Mouse (Mus musculus) central nervous system, embryonic 18 days (tissue): Measurements from ENCODE around the gene Tuba4a. TPM values are rescaled to one million over a fixed set of nuclear protein-coding genes. Genes with fewer than 3 reads are reported as not detected.

Source experiments
- polyA plus RNA-seq: library from polyadenylated mRNA; depleted of rRNA; stranded (reverse); fragments of >200 nt; gene quantifications from 2 replicates; pipeline ENCODE4 v1.2.3, GENCODE M21; 2012; rRNA removed

The Tuba4a gene
- 15.5 and 16.9 TPM in 2 replicates for polyA plus RNA-seq

DNA sequence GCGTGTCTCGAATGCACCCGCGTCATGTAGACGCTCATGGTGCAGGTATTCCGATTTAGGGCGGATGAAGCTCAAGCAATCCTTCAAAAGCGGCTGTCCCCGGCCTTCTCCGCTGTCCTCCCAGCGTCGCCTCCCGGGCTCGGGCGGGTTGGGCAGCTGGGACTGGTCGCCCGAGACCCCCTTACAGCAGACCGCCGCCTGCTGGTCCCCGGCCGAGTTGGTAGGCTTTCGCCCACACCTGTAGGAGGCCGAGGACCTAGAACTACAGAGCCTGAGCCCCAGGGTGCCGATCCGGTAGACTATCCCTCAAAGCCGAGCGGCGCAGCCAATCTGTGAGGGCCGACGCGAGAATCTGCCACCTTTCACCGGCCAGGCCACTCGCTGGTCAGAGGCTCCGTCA lies at the start of gene Tuba4a:
Tuba4a (minus strand) TSS at position 335 of the 400 bp plus-strand sequence.

DNA sequence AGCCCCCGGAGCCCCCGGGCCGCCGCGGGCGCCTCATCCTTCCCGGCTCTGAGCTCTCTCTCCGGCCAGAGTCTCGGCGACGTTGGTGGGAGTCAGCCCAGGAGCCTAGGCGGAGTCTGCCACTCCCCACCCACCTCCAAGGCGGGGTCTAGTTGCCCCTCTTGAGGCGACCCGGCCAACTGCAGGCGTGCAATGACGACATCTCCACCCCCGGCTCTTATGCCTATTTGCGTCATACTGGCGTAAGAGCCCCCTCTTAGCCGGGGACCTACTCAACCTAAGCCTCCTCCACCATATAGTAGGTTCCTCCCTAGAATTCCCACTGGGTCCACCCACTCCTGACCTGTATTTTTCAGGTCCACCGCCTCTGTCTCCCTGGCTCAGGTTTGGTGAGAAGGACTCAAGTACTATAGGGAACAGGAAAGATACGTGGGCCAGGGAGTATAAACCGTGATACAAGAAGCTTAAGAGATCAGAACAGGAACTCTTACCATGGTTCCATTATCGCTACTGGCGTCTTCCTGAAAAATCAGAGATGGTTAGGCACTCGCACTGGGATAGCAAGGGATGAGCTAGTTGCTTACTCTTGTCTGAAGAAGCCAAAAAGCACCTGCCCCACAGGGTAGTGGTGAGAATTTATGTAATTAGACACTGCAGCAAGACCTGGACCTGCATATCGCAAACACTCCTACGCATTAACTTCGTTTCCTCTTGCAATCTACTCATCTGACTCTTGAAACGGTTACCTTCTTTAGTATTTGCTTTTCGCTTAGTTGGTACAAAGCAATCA lies 44.6 kb upstream of the Tuba4a start, which contains the start of gene Ptprn:
Ptprn (minus strand) TSS at position 412 of the 790 bp plus-strand sequence.

DNA sequence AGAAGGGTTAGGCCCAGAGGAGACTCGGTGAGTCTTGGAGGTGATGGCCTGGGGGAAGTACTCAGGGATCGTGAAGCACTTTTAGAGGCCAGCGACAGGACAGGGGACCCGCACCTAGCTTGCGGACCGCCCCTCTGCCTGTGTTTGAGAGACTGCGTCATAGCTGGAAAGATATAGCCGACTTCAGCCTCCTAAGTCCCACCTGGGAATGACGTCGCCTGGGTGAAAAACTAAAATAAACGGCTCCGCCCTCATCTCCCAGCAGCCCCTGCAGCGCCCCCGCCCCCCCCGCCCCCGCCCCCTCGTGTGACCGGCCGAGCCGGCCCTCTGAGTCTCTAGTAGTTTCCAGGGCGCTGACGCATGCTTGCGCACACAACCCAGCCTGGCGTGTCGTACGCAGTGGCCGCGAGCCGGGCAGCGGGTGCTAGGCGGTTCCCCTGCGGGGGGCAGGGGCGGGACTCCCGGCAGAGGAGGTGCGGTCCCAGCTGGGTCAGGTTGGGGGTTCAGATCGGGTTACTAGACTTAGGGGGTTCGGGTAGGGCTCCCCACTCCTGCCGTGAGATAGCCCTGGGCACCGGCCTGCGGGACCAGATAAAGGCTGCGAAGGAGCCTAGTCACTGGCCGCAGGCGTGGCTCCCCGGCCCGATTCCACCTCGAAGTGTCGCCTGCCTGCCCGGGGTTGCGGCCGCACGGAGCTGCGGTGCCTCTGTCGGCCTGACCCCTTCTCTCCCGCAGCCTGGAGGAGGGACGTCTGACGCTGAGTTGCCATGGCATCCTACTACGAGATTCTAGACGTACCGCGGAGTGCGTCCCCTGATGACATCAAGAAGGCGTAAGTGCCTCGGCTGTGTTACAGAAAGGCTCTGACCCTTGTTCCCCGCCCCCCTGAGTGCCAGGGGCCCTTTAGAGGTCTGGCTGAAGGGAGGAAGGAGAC lies 16.7 kb upstream of the Tuba4a start, which contains the start of gene Dnajb2:
Dnajb2 (plus strand) TSS at position 290 of the 934 bp plus-strand sequence.

DNA sequence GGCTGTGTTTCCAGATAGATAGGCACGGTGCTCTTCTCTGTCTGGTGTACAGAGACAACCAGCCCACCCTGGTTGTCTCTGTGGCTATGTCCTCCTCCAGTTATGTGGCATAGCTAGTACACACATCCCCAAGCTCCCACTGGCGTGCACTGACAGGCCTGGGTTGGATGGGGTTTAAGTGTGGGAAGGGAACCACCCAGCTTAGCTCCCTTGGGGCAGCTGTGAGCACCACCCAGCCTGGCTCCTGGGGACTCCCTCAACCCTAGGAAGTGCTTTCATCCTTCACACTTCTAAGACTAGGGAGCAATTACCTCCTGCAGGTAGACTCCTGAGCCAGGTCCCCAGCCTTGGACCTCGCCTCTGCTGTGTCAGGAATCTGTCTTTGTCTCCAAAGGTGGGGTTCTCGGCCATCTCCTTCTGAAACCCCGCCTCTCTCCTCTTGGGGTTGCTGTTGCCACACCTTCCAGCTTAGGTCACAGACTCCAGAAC lies 12.0 kb upstream of the Tuba4a start, which contains the start of gene A630095N17Rik:
A630095N17Rik (minus strand) TSS at position 439 of the 489 bp plus-strand sequence.

DNA sequence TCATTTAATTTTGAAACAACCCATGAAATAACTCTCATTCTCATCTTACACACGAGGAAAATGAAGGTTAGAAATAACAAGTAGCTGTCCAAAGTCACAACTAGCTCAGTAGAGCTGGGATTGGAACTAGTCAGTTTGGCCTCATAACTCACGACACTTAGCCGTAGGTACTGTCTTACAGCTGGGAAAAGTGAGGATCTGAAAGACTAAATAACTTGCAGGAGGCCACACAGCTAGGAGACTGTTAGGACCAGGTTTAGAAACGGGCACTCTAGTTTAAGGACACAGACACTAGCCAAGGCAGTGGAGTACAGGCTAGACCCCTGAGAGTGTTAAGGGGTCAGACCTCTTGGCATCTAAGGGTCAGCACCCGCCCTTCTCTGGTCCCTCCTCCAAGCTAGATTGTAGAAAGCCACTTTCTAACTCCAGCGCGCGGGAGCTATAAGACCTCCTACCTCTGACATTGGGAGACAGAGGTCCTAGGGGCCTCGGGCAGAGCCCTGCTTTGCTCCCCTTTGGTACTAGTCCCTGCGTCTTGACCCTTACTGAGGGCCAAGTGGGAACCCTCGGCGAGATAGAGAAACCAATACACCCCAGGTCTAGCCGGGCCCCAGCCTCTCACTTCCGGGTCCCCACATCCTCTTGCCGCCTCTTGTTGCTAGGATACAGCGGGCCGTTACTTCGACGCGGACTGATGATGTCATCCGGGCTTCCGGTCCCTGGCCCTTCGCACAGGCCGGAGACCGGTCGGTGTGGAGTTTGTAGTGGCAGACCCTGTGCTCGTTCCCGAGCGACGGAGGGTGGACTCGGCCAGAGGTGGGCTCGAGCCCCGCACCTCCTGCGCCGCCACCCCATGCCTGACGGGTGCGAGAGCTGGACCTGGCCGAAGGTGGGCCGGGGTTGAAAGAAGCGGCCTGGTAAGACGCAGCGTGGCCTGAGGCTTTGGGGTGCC lies 9.3 kb downstream of the Tuba4a start, which contains the start of the genes Glb1l and Stk16:
Glb1l (minus strand) TSS at position 678 of the 952 bp plus-strand sequence.
Stk16 (plus strand) TSS at position 703 of the 952 bp plus-strand sequence.

DNA sequence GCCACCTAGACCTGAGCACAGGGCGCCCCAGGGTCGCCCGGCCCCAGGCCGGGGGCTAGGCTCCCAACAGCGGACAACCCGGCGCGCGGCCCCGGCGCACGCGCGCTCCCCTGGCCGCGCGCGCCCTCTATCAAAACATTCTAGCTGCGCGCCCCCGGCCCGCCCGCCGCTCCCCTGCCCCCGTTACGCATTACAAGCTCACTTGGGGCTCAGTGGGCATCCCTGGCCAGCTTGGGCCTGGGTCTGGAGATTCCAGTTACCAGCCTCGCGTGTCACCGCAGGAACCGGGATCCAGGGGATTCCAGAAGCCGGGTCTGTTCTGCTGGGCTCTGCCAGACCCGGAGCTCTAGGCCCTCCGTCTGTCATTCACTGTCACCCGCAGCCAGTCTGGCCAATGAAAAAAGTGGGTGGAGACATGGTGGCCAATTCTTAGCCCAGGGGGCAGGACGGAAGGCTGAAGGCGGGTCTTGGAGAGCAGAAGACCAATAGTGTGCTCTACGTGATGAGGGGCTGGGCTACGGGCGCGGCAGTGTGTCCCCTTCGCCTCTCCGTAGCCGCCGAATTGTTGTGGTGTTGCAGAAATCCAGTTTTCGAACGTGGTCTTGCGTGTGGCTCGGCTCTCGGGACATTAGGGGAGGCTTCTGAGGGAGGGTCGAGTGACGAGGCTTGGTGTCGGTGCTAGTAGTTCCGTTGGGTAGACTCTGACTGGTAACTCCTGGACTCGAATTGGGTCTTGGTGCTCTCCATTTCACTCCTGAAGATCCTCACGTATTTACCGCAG lies 27.9 kb downstream of the Tuba4a start, which contains the start of the genes Ankzf1 and Atg9a:
Ankzf1 (plus strand) TSS at position 530 of the 781 bp plus-strand sequence.
Atg9a (minus strand) TSS at position 575 of the 781 bp plus-strand sequence.

GRCm38 (mm10) chr1:75180105-75180590 lies 39.5 kb downstream of the Tuba4a start, which contains the start of gene Abcb6:
TSS of gene Abcb6 (minus strand) at chr1:75180392.

DNA sequence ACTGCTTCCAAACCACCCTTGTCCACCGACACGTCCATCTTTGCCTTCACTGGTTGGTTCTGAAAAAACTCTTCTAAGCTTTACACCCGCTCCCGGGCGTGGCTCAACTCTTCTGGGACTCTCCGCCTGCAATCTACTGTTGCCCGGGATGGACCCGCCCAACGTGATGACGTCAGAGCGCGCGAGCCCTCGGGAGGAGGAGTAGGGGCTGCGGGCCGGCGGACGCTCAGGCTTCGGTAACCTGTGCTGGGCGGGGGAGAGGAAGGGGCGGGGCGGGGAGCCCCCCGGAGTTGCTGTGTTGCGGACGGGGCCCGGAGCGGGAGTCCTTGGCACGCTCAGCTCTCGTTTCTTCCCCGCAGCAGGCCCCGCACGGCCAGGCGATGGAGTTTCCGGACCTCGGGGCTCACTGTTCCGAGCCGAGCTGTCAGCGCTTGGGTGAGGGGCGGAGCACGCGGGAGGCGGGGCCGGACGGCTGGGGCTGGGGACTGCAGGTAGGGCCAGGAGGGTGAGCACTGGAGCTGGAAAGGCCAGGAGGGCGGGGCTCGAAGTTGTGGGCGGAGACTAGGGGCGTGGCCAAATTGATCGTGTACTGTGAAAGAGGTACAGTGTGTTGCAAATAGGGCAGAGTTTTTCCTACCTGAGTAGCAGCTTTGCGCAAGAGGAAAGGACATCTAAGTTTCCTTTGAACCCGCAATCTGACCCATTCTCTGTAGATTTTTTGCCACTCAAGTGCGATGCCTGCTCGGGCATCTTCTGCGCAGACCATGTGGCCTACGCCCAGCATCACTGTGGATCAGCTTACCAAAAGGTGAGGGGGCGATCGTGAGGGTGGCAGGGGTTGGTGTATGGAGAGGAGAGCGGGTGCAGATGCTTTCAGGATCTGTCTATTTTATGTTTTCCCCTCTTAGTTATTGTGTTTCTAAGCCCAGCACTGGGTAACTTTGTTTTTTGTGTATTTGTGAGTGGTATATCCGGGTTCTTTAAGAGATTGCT lies 50.9 kb downstream of the Tuba4a start, which contains the start of gene Zfand2b:
Zfand2b (plus strand) TSS at position 175 of the 993 bp plus-strand sequence.

Other genes with a start within 250 kb of the Tuba4a start
- gene Nhej1, start 94.7 kb downstream of the Tuba4a start, polyA plus RNA-seq = 1.7 and 2.4 TPM in 2 replicates
- 0.03 and 0.05 TPM in 2 replicates for gene Slc23a3, start 86.0 kb downstream of the Tuba4a start, polyA plus RNA-seq
- gene Cnppd1, start 77.2 kb downstream of the Tuba4a start, polyA plus RNA-seq = 45.7 and 51.1 TPM in 2 replicates
- gene Retreg2, start 77.1 kb downstream of the Tuba4a start, polyA plus RNA-seq = 172 and 179 TPM in 2 replicates
- 51.1 and 55.2 TPM in 2 replicates for gene Zfand2b, start 51.2 kb downstream of the Tuba4a start, polyA plus RNA-seq
- 45.2 and 45.8 TPM in 2 replicates for gene Abcb6, start 39.5 kb downstream of the Tuba4a start, polyA plus RNA-seq
- gene Ankzf1, start 27.7 kb downstream of the Tuba4a start, polyA plus RNA-seq = 35.3 and 38.8 TPM in 2 replicates
- 57.0 and 62.6 TPM in 2 replicates for gene Atg9a, start 27.7 kb downstream of the Tuba4a start, polyA plus RNA-seq
- gene Glb1l, start 9.1 kb downstream of the Tuba4a start, polyA plus RNA-seq = 35.6 and 40.2 TPM in 2 replicates
- 206 and 218 TPM in 2 replicates for gene Stk16, start 9.0 kb downstream of the Tuba4a start, polyA plus RNA-seq
- not detected in 2 replicates for gene A630095N17Rik, start 12.2 kb upstream of the Tuba4a start, polyA plus RNA-seq
- 67.4 and 71.2 TPM in 2 replicates for gene Dnajb2, start 16.5 kb upstream of the Tuba4a start, polyA plus RNA-seq
- 68.1 and 69.4 TPM in 2 replicates for gene Ptprn, start 44.6 kb upstream of the Tuba4a start, polyA plus RNA-seq
- 141 and 164 TPM in 2 replicates for gene Resp18, start 58.5 kb upstream of the Tuba4a start, polyA plus RNA-seq
- gene Dnpep, start 98.1 kb upstream of the Tuba4a start, polyA plus RNA-seq = 151 and 153 TPM in 2 replicates
- 1.0 and 9.6 TPM in 2 replicates for gene Des, start 140.5 kb upstream of the Tuba4a start, polyA plus RNA-seq
- gene Speg, start 155.4 kb upstream of the Tuba4a start, polyA plus RNA-seq = 69.0 and 70.9 TPM in 2 replicates
- 103 and 111 TPM in 2 replicates for gene Gmppa, start 216.1 kb upstream of the Tuba4a start, polyA plus RNA-seq
- gene Asic4, start 230.6 kb upstream of the Tuba4a start, polyA plus RNA-seq = 15.3 and 15.9 TPM in 2 replicates